Mouse (Mus musculus) hindbrain, embryonic 12.5 days (tissue): ENCODE measurements around the gene Itpr1. TPM values are rescaled to one million over a fixed set of nuclear protein-coding genes. Genes with fewer than 3 reads are reported as not detected.

Experiments
- ATAC-seq: fragments of 200-750 bp; cut with Nextera tagmentation; 2 replicates; pipeline ENCODE4 v1.8.0; 2017; ENCODE audit warnings: moderate TSS enrichment; ENCODE audit not compliant: low FRiP score
- H3K27ac ChIP-seq: fragments of 300-500 bp; sonication (generic); 2 replicates; pipeline ENCODE4 v1.5.1; 2016; ENCODE audit warnings: mild to moderate bottlenecking
- H3K27me3 ChIP-seq: fragments of 300-500 bp; sonication (generic); 2 replicates; pipeline ENCODE4 v1.6.1; 2016; ENCODE audit warnings: mild to moderate bottlenecking
- H3K36me3 ChIP-seq: fragments of 300-500 bp; sonication (generic); 2 replicates; pipeline ENCODE4 v1.6.1; 2016; ENCODE audit warnings: mild to moderate bottlenecking
- H3K4me1 ChIP-seq: fragments of 300-500 bp; sonication (generic); 2 replicates; pipeline ENCODE4 v1.6.1; 2016
- H3K4me2 ChIP-seq: fragments of 300-500 bp; sonication (generic); replicated peaks from 2 replicates; pipeline ENCODE4 v1.6.1; 2016; ENCODE audit warnings: mild to moderate bottlenecking
- H3K4me3 ChIP-seq: fragments of 300-500 bp; sonication (generic); 2 replicates; pipeline ENCODE4 v1.5.1; 2016; ENCODE audit warnings: mild to moderate bottlenecking
- H3K9ac ChIP-seq: fragments of 300-500 bp; sonication (generic); 2 replicates; pipeline ENCODE4 v1.6.1; 2016; ENCODE audit warnings: mild to moderate bottlenecking, moderate library complexity
- H3K9me3 ChIP-seq: fragments of 300-500 bp; sonication (generic); replicated peaks from 2 replicates; pipeline ENCODE4 v1.6.1; 2016; ENCODE audit warnings: mild to moderate bottlenecking
- WGBS: fragments of 180-500 bp; shearing (Covaris S2); methylation state at CpG from one replicate; pipeline ENCODE4 v1.1.7; 2016; 5-methylcytosine and 5-hydroxymethylcytosine counted together
- polyA plus RNA-seq: library from polyadenylated mRNA; unstranded; fragments of >200 nt; fragmentation: Nextera tagmentation; extraction: Ambion mirVana; gene quantifications from 2 replicates; pipeline ENCODE4 v1.2.1, GENCODE M21; 2016

Itpr1 gene
- polyA plus RNA-seq, 1 experiment from 2014 or later: 8.2 TPM

GRCm38 (mm10) chr6:108482464-108482863, 269.6 kb downstream of the Itpr1 start:
- Histone ChIP-seq H3K9me3 (no peaks in the 10 kb centered on the region), H3K4me2 (no peak overlapping the region), H3K9ac (no peak overlapping the region), H3K4me3 (no peak overlapping the region), H3K27me3 (no peaks in the 10 kb centered on the region), H3K36me3 (no peaks in the 10 kb centered on the region), H3K4me1 (no peaks in the 10 kb centered on the region), H3K27ac (no peak overlapping the region)
- WGBS: 93% methylated on average over 5 of the region's 5 CpGs
- no peak for ATAC-seq

GRCm38 (mm10) chr6:108486212-108486992, 273.5 kb downstream of the Itpr1 start:
- no peak overlapping the region for H3K4me3 ChIP-seq
- no peak overlapping the region for H3K9ac ChIP-seq
- H3K36me3 ChIP-seq: no peaks in the 10 kb centered on the region
- H3K4me1 ChIP-seq: no peaks in the 10 kb centered on the region
- no peaks in the 10 kb centered on the region for H3K9me3 ChIP-seq
- ATAC-seq: no peak
- no peaks in the 10 kb centered on the region for H3K27me3 ChIP-seq
- H3K27ac ChIP-seq: no peak overlapping the region
- whole genome bisulfite sequencing: 87% methylated on average over 7 of the region's 7 CpGs
- H3K4me2 ChIP-seq: no peak overlapping the region

DNA sequence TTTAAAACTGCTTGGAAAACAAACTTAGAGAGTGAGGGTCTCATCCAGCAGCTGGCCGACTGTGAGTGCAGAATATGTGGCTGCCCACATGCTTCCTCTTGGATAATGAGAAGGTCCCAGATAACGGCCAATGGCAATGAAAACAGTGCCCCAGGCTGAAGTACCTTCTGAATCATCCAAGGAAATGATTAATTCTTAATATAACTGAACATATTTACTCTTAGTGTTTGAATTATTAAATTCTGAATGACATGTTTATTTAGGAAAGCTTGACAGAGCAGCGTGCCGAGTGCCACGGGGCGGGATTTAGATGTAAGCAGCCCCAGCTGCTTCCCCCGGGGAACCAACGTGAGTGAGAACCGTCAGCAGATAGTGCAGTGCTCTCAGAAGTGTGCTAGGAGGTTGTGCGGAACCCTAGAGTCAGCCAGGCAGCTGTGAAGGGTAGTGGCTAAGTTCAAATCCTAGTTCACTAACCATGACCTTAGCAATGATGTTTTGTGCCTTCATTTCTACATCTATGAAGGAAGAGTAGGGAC, 274.5 kb downstream of the Itpr1 start:
- no peak overlapping the region for H3K27ac ChIP-seq
- H3K4me1 ChIP-seq: no peaks in the 10 kb centered on the region
- no peaks in the 10 kb centered on the region for H3K27me3 ChIP-seq
- H3K9me3 ChIP-seq: no peaks in the 10 kb centered on the region
- no peak overlapping the region for H3K4me3 ChIP-seq
- no peak for ATAC-seq
- H3K36me3 ChIP-seq: no peaks in the 10 kb centered on the region
- WGBS: 63% methylated on average over 10 of the region's 10 CpGs
- no peak overlapping the region for H3K9ac ChIP-seq
- H3K4me2 ChIP-seq: no peak overlapping the region

DNA sequence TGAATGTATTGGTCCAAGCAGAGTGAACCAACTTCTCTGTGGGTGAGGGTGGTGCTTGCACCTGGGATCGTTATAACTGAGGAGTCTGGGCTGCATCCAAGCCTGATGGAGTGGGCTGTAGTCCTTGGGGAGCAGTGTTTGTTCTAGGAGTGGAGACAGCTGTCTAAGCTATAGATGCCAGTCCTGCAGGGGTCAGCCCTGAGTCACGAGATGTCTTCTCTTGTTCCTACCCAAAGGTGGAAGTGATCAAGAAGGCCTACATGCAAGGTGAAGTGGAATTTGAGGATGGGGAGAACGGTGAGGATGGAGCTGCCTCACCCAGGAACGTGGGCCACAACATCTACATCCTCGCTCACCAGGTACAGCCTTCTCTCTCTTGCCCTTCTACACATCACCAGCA, 275.4 kb downstream of the Itpr1 start:
- H3K27me3 ChIP-seq: no peaks in the 10 kb centered on the region
- H3K9ac ChIP-seq: no peak overlapping the region
- WGBS: 86% methylated on average over 5 of the region's 5 CpGs
- no peaks in the 10 kb centered on the region for H3K36me3 ChIP-seq
- no peak overlapping the region for H3K27ac ChIP-seq
- no peak for ATAC-seq
- H3K4me2 ChIP-seq: no peak overlapping the region
- H3K4me1 ChIP-seq: no peaks in the 10 kb centered on the region
- H3K4me3 ChIP-seq: no peak overlapping the region
- no peaks in the 10 kb centered on the region for H3K9me3 ChIP-seq

GRCm38 (mm10) chr6:108491969-108492368, 279.1 kb downstream of the Itpr1 start:
- no peak for ATAC-seq
- Histone ChIP-seq H3K4me2 (no peak overlapping the region), H3K27me3 (no peaks in the 10 kb centered on the region), H3K4me1 (no peaks in the 10 kb centered on the region), H3K9me3 (no peaks in the 10 kb centered on the region), H3K27ac (no peak overlapping the region), H3K36me3 (no peaks in the 10 kb centered on the region), H3K9ac (no peak overlapping the region), H3K4me3 (no peak overlapping the region)
- WGBS: 65% methylated on average over 1 of the region's 1 CpGs

GRCm38 (mm10) chr6:108493753-108494152, 280.9 kb downstream of the Itpr1 start:
- Histone ChIP-seq H3K9me3 (no peaks in the 10 kb centered on the region), H3K4me1 (no peaks in the 10 kb centered on the region), H3K27ac (no peak overlapping the region), H3K27me3 (no peaks in the 10 kb centered on the region), H3K36me3 (no peaks in the 10 kb centered on the region), H3K4me2 (no peak overlapping the region), H3K4me3 (no peak overlapping the region), H3K9ac (no peak overlapping the region)
- 86% methylated on average over 16 of the region's 16 CpGs for WGBS
- ATAC-seq: peak; percentile 8; the same call in 1 of the 2 replicates

- no peak overlapping the region for H3K9ac ChIP-seq
- 75% methylated on average over 10 of the region's 10 CpGs for WGBS
- H3K4me2 ChIP-seq: no peak overlapping the region
- H3K9me3 ChIP-seq: no peaks in the 10 kb centered on the region
- no peak overlapping the region for H3K4me3 ChIP-seq
- no peaks in the 10 kb centered on the region for H3K36me3 ChIP-seq
- ATAC-seq: peak; percentile 48
- H3K27ac ChIP-seq: no peak overlapping the region
- H3K4me1 ChIP-seq: no peaks in the 10 kb centered on the region
- no peaks in the 10 kb centered on the region for H3K27me3 ChIP-seq
Observed at GRCm38 (mm10) chr6:108494185-108494804, 281.4 kb downstream of the Itpr1 start.

GRCm38 (mm10) chr6:108494994-108495393, 282.1 kb downstream of the Itpr1 start:
- Histone ChIP-seq H3K36me3 (no peaks in the 10 kb centered on the region), H3K4me1 (no peaks in the 10 kb centered on the region), H3K4me2 (no peak overlapping the region), H3K9ac (no peak overlapping the region), H3K4me3 (no peak overlapping the region), H3K27ac (no peak overlapping the region), H3K27me3 (no peaks in the 10 kb centered on the region), H3K9me3 (no peaks in the 10 kb centered on the region)
- no peak for ATAC-seq
- 90% methylated on average over 6 of the region's 6 CpGs for WGBS

- WGBS: 93% methylated on average over 7 of the region's 7 CpGs
- Histone ChIP-seq H3K27me3 (no peaks in the 10 kb centered on the region), H3K4me2 (no peak overlapping the region), H3K36me3 (no peaks in the 10 kb centered on the region), H3K4me1 (no peaks in the 10 kb centered on the region), H3K4me3 (no peak overlapping the region), H3K27ac (no peak overlapping the region), H3K9me3 (no peaks in the 10 kb centered on the region), H3K9ac (no peak overlapping the region)
- ATAC-seq: no peak
Observed at GRCm38 (mm10) chr6:108498070-108498469, 285.2 kb downstream of the Itpr1 start.

DNA sequence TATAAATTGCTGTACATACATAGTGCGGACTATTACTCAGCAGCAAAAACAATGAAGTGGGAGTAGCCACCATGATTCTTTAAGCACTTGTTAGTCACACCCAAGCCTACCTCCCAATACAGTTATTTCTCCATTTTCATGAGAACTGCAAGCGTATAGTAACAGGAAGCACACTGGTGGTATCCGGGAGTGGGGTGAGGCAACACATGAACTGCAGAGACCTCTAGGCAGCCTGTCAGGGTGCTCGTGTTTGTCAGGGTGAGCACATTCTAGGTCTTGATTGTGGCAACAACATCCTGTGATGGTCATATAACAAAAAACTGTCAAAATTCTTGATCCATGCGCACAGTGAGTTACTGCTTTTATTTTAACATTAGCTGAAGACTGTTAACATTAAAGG, 290.8 kb downstream of the Itpr1 start:
- no peaks in the 10 kb centered on the region for H3K9me3 ChIP-seq
- no peaks in the 10 kb centered on the region for H3K36me3 ChIP-seq
- H3K4me3 ChIP-seq: no peak overlapping the region
- H3K27ac ChIP-seq: no peak overlapping the region
- no peaks in the 10 kb centered on the region for H3K27me3 ChIP-seq
- no peak overlapping the region for H3K4me2 ChIP-seq
- no peak for ATAC-seq
- no peaks in the 10 kb centered on the region for H3K4me1 ChIP-seq
- H3K9ac ChIP-seq: no peak overlapping the region
- 90% methylated on average over 5 of the region's 5 CpGs for WGBS

DNA sequence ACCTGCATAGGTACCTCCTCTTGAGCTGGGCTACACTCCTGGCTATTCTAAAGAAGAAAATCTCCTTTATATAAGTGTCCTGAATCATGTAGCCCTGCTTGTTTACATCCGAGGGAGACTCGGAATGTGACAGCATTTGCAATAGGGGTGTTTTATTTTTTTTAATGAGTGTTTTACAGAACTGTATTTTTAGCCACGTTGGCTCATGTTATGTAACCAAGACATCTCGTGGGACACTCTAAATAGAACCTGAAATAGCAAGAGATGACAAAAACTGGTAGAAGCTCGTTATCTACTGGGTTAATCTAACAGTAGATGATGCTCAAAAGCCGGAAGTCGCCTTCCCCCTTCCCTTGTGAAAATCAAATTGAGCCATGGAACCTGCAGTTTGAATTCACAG, 291.8 kb downstream of the Itpr1 start:
- H3K9me3 ChIP-seq: no peaks in the 10 kb centered on the region
- H3K36me3 ChIP-seq: no peaks in the 10 kb centered on the region
- H3K4me2 ChIP-seq: no peak overlapping the region
- H3K27ac ChIP-seq: no peak overlapping the region
- no peaks in the 10 kb centered on the region for H3K4me1 ChIP-seq
- WGBS: 87% methylated on average over 7 of the region's 7 CpGs
- H3K27me3 ChIP-seq: no peaks in the 10 kb centered on the region
- H3K9ac ChIP-seq: no peak overlapping the region
- ATAC-seq: no peak
- H3K4me3 ChIP-seq: no peak overlapping the region

DNA sequence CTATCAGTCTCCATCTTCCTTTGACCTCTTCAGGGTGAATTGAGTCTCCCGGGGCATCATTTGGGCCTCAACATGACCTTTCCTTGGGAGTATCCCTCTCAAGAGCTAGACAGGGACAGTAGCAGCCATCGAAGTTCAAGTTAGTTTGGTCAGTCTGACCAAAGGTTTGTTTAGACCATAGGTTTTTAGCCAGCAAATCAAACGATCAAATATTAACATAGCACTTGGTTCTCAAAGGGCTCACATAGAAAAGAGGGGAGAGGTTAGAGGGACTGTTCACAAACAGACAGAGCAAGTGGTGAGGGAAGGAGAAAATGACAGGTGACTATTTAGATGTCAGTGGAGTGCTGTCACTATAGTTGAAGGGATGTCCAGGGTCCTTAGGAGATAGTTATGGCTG, 293.3 kb downstream of the Itpr1 start:
- Histone ChIP-seq H3K9ac (no peak overlapping the region), H3K27ac (no peak overlapping the region), H3K27me3 (no peaks in the 10 kb centered on the region), H3K36me3 (no peaks in the 10 kb centered on the region), H3K4me1 (no peaks in the 10 kb centered on the region), H3K9me3 (no peaks in the 10 kb centered on the region), H3K4me3 (no peak overlapping the region), H3K4me2 (no peak overlapping the region)
- 93% methylated on average over 3 of the region's 3 CpGs for WGBS
- no peak for ATAC-seq

DNA sequence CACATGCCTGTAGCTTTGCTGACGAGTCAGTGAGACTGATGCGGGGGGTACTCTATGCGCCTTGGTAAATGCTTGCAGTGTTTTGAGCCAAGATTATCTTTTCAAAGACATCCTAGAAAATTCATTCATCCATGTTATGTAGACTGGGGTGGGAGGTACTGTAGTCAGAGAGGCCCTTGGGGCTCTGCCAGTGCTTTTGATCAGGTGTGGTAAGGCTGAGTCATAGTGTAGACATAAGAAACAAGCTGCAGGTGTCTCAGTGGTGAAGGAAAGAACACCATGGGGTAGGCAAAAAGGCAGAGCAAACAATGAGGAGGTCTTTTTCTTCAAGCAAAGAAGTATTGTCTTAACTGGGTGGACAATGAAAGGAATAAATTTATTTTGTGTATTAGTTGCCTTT, 294.4 kb downstream of the Itpr1 start:
- no peaks in the 10 kb centered on the region for H3K27me3 ChIP-seq
- H3K9ac ChIP-seq: no peak overlapping the region
- H3K4me1 ChIP-seq: no peaks in the 10 kb centered on the region
- no peaks in the 10 kb centered on the region for H3K9me3 ChIP-seq
- no peaks in the 10 kb centered on the region for H3K36me3 ChIP-seq
- ATAC-seq: no peak
- no peak overlapping the region for H3K27ac ChIP-seq
- no peak overlapping the region for H3K4me2 ChIP-seq
- 94% methylated on average over 3 of the region's 3 CpGs for WGBS
- H3K4me3 ChIP-seq: no peak overlapping the region
